Mouse (Mus musculus) heart, postnatal 0 days (tissue): ENCODE measurements around the gene Sash1.

Experiments used
- CTCF ChIP-seq: IDR thresholded peaks from 2 replicates; pipeline ENCODE4 v1.5.1; 2016; ENCODE audit warnings: antibody characterized with exemption, control low read depth, low read depth
- EP300 ChIP-seq: IDR thresholded peaks from 2 replicates; pipeline ENCODE4 v1.6.1; 2016; ENCODE audit warnings: antibody characterized with exemption, low read depth

GRCm38 (mm10) chr10:8759228-8759627, 126.6 kb downstream of the Sash1 start:
- TF ChIP-seq CTCF (no peak), EP300 (no peak)
